Mouse (Mus musculus): ENCODE measurements around the gene Alyref2.

Gene Alyref2

DNA sequence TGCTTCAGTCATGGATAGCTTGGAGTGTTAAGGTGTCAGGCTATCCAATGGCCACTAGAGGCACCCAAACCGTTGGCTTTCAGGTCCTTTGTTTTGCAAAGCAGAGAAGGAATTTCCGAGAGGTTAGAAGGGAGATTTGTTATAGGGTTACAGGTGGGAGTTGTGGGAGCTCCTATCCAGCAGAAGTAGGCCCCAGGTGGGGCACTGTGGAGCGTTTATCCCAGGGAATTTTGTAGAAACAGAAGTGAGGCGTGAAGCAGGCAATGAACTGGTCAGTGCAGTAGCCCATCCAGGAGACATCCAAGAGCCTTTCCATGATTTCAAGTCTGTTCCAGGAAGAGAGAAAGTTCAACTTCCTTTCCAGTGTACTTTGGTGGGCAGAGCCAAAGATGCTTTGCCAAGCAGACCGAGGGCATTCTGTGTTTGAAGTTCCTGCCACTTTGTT lies 1.6 kb upstream of the Alyref2 start:
- DNase-seq: peak; percentile 63

DNA sequence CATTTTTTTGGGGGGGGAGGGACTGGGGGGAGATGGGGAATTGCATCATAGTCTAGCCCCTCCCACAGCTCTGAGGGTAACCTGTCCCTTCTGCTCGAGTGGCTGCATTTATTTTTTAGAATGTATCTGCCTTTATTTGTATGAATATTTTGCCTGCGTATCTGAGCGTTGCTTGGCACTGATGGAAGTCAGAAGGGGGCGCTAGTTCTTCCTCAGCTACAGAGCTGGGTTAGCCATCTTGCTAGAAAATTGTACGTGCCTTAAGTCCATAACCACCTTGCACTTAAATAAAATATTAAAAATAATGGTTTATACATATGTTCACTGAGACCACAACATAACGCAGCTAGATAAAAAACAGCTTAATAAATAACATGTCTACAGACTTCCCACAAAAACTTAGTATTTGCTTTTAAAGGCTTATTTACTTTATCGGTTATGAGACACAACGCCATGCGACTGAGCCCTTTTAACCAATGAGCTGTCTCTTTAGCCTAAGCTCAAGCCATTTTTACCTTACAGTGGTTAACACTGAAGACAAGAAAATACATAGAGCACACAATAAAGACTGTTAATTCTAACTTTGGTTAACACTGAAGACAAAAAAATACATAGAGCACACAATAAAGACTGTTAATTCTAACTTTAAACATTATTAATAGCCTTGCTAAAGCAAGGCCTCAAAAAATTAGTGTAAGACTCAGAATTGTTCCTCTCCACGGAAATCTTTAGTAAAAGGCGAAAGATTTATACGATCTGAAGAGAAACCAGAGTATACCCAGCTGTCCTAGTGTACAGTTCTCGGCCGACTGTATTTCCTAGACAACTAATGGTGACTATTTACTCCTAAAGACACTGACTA lies 659 bp upstream of the Alyref2 start:
- DNase-seq: peak; percentile 78

DNA sequence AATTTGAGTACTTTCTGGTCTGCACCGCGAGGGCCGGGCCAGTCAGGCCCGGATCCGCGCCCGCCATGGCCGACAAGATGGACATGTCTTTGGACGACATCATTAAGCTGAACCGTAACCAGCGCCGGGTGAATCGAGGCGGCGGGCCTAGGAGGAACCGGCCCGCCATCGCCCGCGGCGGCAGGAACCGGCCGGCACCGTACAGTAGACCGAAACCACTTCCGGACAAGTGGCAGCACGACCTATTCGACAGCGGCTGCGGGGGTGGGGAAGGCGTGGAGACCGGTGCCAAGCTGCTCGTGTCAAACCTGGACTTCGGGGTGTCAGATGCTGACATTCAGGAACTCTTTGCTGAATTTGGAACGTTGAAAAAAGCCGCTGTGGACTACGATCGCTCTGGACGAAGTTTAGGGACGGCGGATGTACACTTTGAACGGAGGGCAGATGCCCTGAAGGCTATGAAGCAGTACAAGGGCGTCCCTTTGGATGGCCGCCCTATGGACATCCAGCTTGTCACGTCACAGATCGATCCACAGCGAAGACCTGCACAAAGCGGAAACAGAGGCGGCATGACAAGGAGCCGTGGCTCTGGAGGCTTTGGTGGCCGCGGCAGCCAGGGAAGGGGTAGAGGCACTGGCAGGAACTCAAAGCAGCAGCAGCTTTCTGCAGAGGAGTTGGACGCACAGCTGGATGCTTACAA lies 464 bp downstream of the Alyref2 start:
- DNase-seq: peak; percentile 83

DNA sequence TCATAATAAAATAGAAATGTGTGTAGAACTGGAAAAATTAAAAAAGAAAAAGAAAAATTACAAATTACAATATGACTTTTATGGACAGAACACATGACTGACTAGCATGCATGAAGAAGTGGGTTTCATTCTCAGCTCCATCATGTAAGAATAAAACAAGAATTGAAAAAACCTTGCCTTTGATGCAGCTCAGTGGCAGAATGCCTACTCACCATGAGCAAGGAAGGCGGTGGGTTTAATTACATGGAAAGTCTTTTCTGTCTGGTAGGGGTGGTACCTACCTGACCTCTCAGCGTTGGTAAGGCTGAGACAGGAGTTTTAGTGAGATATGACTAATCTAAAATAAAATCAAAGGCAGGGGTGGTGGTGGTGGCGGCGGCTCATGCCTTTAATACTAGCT lies 1.3 kb downstream of the Alyref2 start:
- no peak for DNase-seq

DNA sequence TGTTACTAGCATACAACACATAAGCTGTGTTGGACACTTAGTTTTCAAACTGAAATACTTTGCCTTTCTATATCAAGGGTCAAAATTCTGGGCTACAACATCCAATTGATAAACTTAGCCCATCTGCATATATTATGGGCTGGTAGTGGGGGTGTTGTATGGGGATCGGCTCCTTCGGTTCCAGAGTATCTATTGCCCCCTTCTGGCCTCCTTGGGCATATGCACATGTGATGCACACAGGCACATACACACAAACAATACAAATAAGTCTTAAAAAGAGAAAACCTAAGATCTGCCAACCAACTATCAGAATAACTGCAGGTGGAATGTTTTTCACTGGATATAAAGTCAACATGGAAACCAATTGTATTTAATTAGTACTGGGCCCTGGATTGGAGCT lies 10.0 kb downstream of the Alyref2 start:
- no peak for DNase-seq

DNA sequence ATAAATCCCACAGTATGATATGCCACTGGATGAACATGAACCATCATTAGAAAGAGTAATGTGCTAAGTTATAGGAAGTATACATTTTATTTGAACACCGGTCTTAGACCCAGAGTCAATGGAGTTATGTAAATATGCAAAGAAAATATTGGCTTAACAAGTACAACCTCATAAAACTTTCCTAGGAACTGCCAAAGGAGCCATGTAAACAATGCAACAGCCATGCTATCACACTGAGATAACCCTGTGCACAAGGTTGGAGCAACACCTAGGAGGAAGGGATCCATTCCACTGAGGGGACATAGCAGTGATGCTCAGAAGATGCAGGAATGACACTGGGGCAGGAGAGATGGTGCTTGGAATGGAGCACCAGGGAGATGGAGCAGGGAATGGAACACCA lies 10.5 kb downstream of the Alyref2 start:
- DNase-seq: no peak

DNA sequence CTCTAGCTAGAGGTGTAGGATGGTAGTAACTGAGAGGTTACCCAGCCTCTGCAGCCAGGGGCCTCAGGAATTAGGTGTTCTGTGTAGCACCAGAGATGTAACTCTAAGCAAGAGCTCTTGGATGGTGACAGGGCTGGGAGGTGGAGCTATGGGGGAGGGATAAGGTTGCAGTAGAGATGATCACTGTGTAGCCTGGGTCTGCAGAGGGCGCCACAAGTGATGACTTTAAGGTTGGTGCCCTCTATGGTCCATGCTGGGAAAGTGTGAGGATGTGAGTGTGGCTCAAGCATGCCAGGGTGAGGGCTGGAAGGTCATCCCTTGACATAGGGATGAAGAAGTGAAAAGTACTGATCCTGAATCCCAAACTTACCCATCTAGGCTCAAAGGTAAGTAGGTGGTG lies 11.8 kb downstream of the Alyref2 start:
- peak; percentile 35 for DNase-seq

DNA sequence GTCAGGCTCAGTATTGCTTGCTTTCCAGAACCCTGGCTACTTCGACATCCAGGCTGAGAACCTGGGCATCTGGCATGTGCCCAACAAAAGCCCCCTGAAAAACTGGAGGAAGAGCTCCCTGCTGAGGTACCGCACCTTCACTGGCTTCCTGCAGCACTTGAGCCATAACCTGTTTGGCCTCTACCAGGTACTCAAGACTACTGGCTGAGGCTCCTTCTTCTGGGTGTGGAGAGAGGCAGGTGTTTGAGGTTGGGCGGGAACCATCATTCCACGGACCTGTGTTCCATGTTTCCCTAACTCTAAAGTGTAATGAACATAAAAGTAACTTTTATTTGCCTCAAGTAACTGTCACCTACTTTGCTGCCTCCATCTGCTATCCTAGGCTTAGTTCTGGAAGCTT lies 12.3 kb downstream of the Alyref2 start:
- no peak for DNase-seq

DNA sequence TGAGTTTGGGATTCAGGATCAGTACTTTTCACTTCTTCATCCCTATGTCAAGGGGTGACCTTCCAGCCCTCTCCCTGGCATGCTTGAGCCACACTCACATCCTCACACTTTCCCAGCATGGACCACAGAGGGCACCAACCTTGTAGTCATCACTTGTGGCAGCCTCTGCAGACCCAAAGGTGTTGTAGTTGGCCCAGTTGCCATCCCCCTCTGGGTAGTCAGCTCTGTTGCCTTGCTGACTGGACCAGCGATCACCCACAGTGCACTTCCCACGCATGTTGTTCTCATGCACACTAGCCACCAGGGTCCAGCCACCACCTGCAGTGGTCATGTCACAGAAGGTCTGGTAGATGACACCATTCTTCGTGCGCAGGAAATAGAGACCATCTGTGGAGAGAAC lies 28.1 kb downstream of the Alyref2 start:
- no peak for DNase-seq

DNA sequence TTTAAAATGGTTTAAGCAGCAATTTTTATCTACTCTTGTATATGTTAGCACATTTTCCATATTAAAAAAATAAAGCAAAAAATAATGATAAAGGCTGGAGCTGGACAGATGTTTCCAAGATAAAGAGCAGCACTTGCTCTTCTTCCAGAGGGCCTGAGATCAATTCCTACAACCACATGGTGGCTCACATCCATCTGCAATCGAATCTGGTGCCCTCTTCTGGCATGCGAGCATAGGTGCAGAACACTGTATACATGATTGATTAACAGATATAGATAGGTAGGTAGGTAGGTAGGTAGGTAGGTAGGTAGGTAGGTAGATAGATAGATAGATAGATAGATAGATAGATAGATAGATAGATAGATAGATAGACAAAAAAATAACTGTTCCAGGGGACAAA lies 29.6 kb downstream of the Alyref2 start:
- DNase-seq: no peak

DNA sequence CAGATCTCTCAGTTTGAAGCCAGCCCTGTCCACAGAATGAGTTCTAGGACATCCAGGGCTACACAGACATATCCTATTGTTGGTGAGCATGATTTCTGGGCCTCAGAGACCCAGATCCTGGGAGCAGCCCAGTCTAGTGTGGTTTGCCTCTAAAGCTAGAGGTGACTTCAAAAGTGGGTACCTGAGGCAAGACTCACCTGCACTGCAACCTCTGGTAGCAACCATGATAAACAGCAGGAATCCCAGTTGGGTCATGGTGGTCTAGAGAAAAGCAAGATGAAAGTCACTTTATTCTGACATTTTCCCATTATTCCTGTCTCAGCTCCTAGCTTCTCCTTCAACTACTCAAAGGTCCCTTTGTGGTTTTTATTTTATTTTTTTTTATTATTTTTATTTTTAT lies 31.3 kb downstream of the Alyref2 start:
- no peak for DNase-seq

DNA sequence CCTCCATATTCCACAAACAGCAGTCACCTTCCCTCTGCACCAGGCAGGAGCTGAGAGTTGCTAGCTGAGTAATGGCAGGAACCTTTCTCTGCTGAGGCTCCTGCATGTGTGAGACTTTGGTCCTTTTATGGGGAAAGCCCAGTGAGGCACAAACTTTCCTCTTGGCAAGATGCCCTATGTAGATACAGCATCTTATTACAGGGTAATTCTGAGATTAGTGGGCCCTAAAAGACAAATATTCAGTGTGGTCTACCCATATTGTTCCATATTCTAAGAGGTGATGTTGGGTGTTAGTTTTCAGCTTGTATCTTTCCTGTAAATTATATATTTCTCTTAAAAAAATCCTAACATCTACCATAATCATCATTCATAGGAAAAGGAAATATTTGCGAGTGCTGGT lies 31.9 kb downstream of the Alyref2 start, which contains the start of gene Itln1:
Itln1 (minus strand) TSS at position 101 of the 400 bp plus-strand sequence.
- DNase-seq: no peak

DNA sequence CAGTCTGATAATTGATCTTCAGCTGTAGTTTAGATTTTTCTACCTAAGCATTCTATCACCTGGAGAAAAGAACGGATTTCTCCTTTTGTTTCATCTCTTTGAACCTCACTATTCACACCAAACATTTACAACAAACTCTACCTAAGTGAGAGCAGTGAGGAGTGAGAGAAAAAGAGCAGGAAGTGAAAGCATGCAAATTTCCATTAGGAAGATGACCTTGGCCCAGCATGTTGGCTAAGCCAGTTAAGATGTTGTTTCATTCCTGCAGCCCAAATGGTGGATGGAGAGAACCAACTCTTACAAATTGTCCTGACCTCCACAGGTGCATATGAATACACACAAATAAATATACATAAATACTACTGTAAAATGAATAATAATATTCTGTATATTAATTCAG lies 37.4 kb downstream of the Alyref2 start:
- DNase-seq: no peak

DNA sequence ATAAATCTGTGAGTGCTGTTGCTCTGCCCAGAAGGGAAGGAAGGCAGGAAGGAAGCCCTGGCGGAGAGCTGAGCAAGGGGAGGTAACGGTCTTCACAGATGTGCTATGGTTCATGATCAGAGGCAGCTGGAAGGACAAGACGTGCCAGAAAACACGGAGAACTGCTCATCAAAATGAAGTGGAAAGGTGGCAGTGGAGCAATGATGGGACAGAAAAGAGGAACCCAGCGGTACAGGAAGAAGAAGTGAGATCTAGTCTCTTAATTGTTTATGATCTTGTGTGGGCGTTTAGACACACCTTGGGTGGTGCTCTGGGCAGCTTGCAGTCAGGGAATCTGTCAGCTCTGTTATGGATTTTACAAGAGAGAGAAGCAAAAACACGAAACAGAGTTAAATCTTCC lies 48.0 kb downstream of the Alyref2 start:
- peak; percentile 49 for DNase-seq

DNA sequence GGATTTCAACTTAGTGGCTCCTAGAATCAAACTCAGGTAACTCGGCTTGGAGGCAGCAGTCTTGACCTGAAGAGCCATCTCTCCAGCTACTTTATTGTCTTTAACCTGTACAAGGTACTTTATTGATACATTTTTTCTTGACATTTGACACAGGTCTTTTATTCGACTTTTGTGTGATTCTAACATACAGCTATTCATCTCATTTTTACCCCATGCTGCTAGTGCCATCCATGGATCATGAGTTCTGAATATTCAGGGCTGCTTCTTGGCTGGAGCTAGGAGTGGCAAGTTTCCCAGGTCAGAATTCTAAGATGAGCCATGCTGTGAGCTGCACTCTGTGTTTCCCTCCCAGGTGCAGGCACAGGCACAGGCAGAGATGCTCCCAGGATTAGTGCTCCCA lies 49.0 kb downstream of the Alyref2 start:
- DNase-seq: no peak

DNA sequence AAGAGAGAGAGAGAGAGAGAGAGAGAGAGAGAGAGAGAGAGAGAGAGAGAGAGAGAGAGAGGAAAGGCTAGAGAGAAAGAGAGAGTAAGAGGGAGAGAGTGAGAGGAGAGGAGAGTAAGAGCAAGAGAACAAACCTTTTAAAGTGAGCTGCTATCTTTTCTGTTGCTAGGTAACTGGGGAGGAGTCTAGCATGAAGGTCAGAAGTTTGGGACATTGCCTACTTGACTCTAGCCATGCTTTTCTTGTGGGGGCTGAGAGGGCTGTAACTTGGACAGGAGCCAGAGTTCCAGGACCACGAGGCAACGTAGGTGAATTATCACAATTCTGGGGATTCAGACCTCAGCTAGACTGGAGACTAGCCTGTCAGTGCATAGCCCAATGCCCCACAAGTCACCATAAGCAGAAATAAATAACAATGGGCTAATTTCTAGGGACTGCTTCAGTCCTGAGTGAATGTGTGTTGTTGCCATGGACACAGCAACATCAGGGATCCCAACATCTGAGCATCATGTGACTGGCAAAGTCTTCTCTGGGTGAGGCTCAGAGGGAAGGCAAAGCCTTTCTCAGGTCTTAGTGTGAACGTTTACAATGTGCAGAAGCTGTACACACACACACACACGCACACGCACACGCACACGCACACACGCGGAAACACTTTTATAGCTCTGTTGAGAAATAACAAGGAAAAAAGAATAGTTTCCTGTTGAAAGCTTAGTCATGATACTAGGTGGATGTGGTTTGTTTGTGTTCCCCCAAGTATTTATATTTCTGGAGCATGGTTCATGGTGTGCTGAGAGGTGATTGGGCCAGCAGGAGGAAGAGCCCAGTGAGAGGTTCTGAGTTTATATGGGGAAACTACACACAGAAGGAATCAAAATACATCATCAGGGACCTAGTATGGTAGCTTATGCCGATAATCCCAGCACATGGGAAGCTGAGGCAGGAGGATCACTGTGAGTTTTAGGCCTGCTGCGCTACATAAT lies 50.4 kb downstream of the Alyref2 start:
- no peak for DNase-seq

All from lung, postnatal 36 days (tissue).